Mouse (Mus musculus): ENCODE data around the gene Plekhh2. TPM values are rescaled to one million over a fixed set of nuclear protein-coding genes. Genes with fewer than 3 reads are reported as not detected.

The Plekhh2 gene
- polyA plus RNA-seq, 1 experiment = 0.66 TPM

DNA sequence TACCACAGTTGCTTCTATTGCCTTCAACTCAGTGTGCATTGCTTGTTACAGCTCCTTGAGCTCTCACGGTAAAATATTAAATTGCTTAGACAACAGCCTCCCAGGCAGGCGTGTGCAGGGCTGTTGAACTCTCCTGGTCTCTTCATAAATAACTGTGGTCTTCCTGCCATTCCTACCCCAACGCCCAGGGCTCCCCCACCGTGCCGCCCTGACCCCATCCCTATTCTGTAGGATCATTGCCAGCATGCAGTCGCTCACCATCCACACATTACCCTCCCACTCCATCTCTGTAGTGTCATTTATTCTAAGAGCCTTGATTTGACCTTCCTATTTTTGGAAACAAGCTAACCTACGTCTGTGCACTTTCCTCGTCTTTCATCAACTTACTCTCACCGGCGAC is 153.4 kb downstream of the Plekhh2 start:
- Histone ChIP-seq H3K4me1 (replicated peaks; ENCODE audit: control insufficient read depth, insufficient read depth, low read length) (no peaks in the 10 kb centered on the region; the same call in 1 of the 2 replicates), H3K4me3 (ENCODE audit: control insufficient read depth, insufficient read depth, low read length) (no peak overlapping the region), H3K27ac (ENCODE audit: control insufficient read depth, insufficient read depth, low read length) (no peak overlapping the region), H3K36me3 (ENCODE audit: control insufficient read depth, insufficient read depth, low read length) (no peaks in the 10 kb centered on the region), H3K27me3 (ENCODE audit: control insufficient read depth, insufficient read depth, low read length) (no peaks in the 10 kb centered on the region)
- WGBS = 83% methylated on average over 10 of the region's 10 CpGs
- no peak for DNase-seq
- TF ChIP-seq CTCF (IDR thresholded peaks at IDR 0.05; ENCODE audit: borderline replicate concordance, control insufficient read depth, extremely low read depth, insufficient read depth, low read length, poor library complexity) (no peak), POLR2A (IDR thresholded peaks at IDR 0.05; ENCODE audit: control insufficient read depth, extremely low read depth, insufficient read depth, low read length, poor library complexity) (no peak)

DNA sequence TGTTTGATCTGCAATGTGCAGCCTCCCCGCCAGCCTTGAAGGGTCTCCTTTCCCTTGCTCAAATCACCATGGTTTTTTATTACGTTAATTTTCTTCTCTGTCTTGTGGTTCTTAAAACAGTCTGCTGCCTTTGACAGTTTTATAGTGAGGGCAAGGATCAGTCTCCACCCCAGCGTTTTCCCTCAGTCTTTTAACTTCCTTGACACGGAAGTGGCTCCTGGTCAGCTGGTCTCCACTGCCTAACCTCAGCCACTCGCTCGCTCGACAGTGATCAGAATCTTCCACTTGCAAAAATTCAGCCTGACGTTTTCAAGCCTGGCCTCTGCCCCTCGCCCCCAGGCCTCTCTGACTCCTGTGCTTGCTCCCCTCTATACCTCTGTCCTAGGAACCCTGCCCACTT is 154.0 kb downstream of the Plekhh2 start:
- Histone ChIP-seq H3K36me3 (ENCODE audit: control insufficient read depth, insufficient read depth, low read length) (no peaks in the 10 kb centered on the region), H3K27me3 (ENCODE audit: control insufficient read depth, insufficient read depth, low read length) (no peaks in the 10 kb centered on the region), H3K4me1 (replicated peaks; ENCODE audit: control insufficient read depth, insufficient read depth, low read length) (no peaks in the 10 kb centered on the region; the same call in 1 of the 2 replicates), H3K27ac (ENCODE audit: control insufficient read depth, insufficient read depth, low read length) (no peak overlapping the region), H3K4me3 (ENCODE audit: control insufficient read depth, insufficient read depth, low read length) (no peak overlapping the region)
- DNase-seq = no peak
- TF ChIP-seq POLR2A (IDR thresholded peaks at IDR 0.05; ENCODE audit: control insufficient read depth, extremely low read depth, insufficient read depth, low read length, poor library complexity) (no peak), CTCF (IDR thresholded peaks at IDR 0.05; ENCODE audit: borderline replicate concordance, control insufficient read depth, extremely low read depth, insufficient read depth, low read length, poor library complexity) (no peak)
- 29% methylated on average over 9 of the region's 9 CpGs for WGBS

DNA sequence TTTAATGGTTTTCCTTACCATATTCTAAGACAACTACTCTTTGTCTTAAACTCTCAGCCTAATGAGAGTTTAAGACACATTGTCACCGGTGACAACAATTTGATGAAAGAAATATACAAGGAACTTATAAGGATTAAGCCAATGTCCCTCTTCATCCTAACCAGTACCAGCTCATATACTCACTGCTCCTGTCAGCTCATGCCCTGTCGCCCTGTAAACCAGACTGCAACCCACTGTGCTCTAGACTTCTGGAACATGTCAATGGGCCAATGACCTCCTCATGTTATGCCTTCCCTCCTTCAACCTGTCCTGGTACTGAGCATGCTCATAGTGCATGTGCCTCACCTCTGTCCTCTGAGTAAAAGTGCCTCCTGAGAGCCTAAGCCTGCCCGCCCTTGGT is 156.2 kb downstream of the Plekhh2 start:
- TF ChIP-seq CTCF (IDR thresholded peaks at IDR 0.05; ENCODE audit: borderline replicate concordance, control insufficient read depth, extremely low read depth, insufficient read depth, low read length, poor library complexity) (no peak), POLR2A (IDR thresholded peaks at IDR 0.05; ENCODE audit: control insufficient read depth, extremely low read depth, insufficient read depth, low read length, poor library complexity) (no peak)

More for the DNA sequence above, 156.2 kb downstream of the Plekhh2 start:
- Histone ChIP-seq H3K27ac (ENCODE audit: control insufficient read depth, insufficient read depth, low read length) (no peak overlapping the region), H3K36me3 (ENCODE audit: control insufficient read depth, insufficient read depth, low read length) (no peaks in the 10 kb centered on the region), H3K27me3 (ENCODE audit: control insufficient read depth, insufficient read depth, low read length) (no peaks in the 10 kb centered on the region), H3K4me1 (replicated peaks; ENCODE audit: control insufficient read depth, insufficient read depth, low read length) (no peaks in the 10 kb centered on the region), H3K4me3 (ENCODE audit: control insufficient read depth, insufficient read depth, low read length) (no peak overlapping the region)
- DNase-seq = no peak
- 91% methylated on average over 3 of the region's 3 CpGs for WGBS

Other genes starting within 250 kb of the Plekhh2 start
- 40.1 and 40.6 TPM in 2 replicates for gene Thada, start 45.7 kb upstream of the Plekhh2 start, polyA plus RNA-seq (2012; rRNA removed)
- gene Dync2li1, start 114.6 kb downstream of the Plekhh2 start, polyA plus RNA-seq (2012; rRNA removed) = 0.84 and 1.1 TPM in 2 replicates
- 0.65 and 0.74 TPM in 2 replicates for gene Abcg8, start 164.4 kb downstream of the Plekhh2 start, polyA plus RNA-seq (2012; rRNA removed)
- gene Abcg5, start 171.1 kb downstream of the Plekhh2 start, polyA plus RNA-seq (2012; rRNA removed) = 0.85 and 1.1 TPM in 2 replicates

Data from thymus, adult 2 months (tissue).